ENCODE assay signal across 24 mouse cellular contexts in genomic region chr7:95323084-95323483, GRCm38 (mm10).
DNase-seq lines count a peak whose midpoint lies in the region; ATAC-seq and TF ChIP-seq lines count a peak whose summit lies in the region.
"Had no signal": no experiment of that assay in that cellular context is flagged by ENCODE, and none has a peak within 500 bp of the region (broad histone marks: within the 10 kb centered on the region; RNA-seq: fewer than 3 reads in every experiment).

No protein-coding gene starts in this region.

- peak; percentile 32 for DNase-seq in hindbrain, embryonic 14.5 days (ENCODE audit: low spot score)
- no peak for DNase-seq in hindbrain, embryonic 10.5 days (ENCODE audit: low spot score)
- no peak for DNase-seq in neural tube, embryonic 10.5 days (ENCODE audit: extremely low spot score, low spot score)
- peak; percentile 82 for DNase-seq in brain, embryonic 14.5 days (ENCODE audit: low read depth)
- DNase-seq in layer of hippocampus, adult 9-11 months: peak; percentile 20
- no peak for DNase-seq in thymus, postnatal 10 days (ENCODE audit: low spot score in 2 of 2)
- DNase-seq: adrenal gland, postnatal 25 days; cerebellum, adult 11 months; cerebellum, postnatal 36 days; embryo, embryonic 11 days; heart, postnatal 4 days; kidney, postnatal 36 days; liver, postnatal 0 days; thymus, postnatal 36 days had no signal

- no peak; the same call in 1 of the 2 replicates for ATAC-seq in hindbrain, embryonic 14.5 days (ENCODE audit: low FRiP score)
- ATAC-seq in neural tube, embryonic 14.5 days (ENCODE audit: low read depth): peak; percentile 31; the same call in 1 of the 2 replicates
- ATAC-seq: intestine, postnatal 0 days; liver, postnatal 0 days; lung, postnatal 0 days had no signal

- no peak overlapping the region for H3K27ac ChIP-seq in hindbrain, embryonic 14.5 days
- no peak overlapping the region for H3K27ac ChIP-seq in hindbrain, embryonic 10.5 days
- no peak overlapping the region for H3K27ac ChIP-seq in neural tube, embryonic 14.5 days (ENCODE audit: low read depth, low read length)
- H3K27ac ChIP-seq: embryonic facial prominence, embryonic 13.5 days; kidney, embryonic 15.5 days; limb, embryonic 12.5 days; macrophage; stomach, embryonic 15.5 days had no signal

- no peaks in the 10 kb centered on the region for H3K9me3 ChIP-seq in hindbrain, embryonic 14.5 days (ENCODE audit: control insufficient read depth, low read length)
- H3K9me3 ChIP-seq in hindbrain, embryonic 10.5 days: no peaks in the 10 kb centered on the region
- no peaks in the 10 kb centered on the region for H3K9me3 ChIP-seq in neural tube, embryonic 14.5 days (ENCODE audit: control insufficient read depth, low read length)
- H3K9me3 ChIP-seq: embryonic facial prominence, embryonic 13.5 days; kidney, embryonic 15.5 days; limb, embryonic 12.5 days; stomach, embryonic 15.5 days had no signal

- no peak overlapping the region for H3K4me3 ChIP-seq in hindbrain, embryonic 14.5 days (replicated peaks; ENCODE audit: low read length)
- H3K4me3 ChIP-seq in hindbrain, embryonic 10.5 days: no peak overlapping the region
- H3K4me3 ChIP-seq in neural tube, embryonic 14.5 days (ENCODE audit: low read depth, low read length): no peak overlapping the region
- H3K4me3 ChIP-seq: embryonic facial prominence, embryonic 13.5 days; erythroblast, embryonic 14.5 days; kidney, embryonic 15.5 days; limb, embryonic 12.5 days; stomach, embryonic 15.5 days had no signal

- H3K9ac ChIP-seq in hindbrain, embryonic 14.5 days: no peak overlapping the region
- no peak overlapping the region for H3K9ac ChIP-seq in neural tube, embryonic 14.5 days (replicated peaks; ENCODE audit: low read depth, low read length)
- H3K9ac ChIP-seq: embryonic facial prominence, embryonic 13.5 days; kidney, embryonic 15.5 days; limb, embryonic 12.5 days; liver, postnatal 0 days; stomach, embryonic 15.5 days had no signal

- no peak for TF ChIP-seq POLR2A in brain, embryonic 14.5 days (IDR thresholded peaks at IDR 0.05; ENCODE audit: borderline replicate concordance, extremely low read depth, insufficient read depth, insufficient read length, poor library complexity, severe bottlenecking)

- no peak for TF ChIP-seq CTCF in brain, embryonic 14.5 days (IDR thresholded peaks at IDR 0.05; ENCODE audit: borderline replicate concordance, extremely low read depth, insufficient read depth, insufficient read length)

- no peaks in the 10 kb centered on the region for H3K4me1 ChIP-seq in hindbrain, embryonic 14.5 days (replicated peaks; ENCODE audit: control insufficient read depth, insufficient read depth, low read length)
- H3K4me1 ChIP-seq in hindbrain, embryonic 10.5 days (replicated peaks): no peaks in the 10 kb centered on the region
- H3K4me1 ChIP-seq in neural tube, embryonic 14.5 days (ENCODE audit: control insufficient read depth, insufficient read depth, low read length): no peaks in the 10 kb centered on the region
- H3K4me1 ChIP-seq: embryonic facial prominence, embryonic 13.5 days; kidney, embryonic 15.5 days; limb, embryonic 12.5 days; stomach, embryonic 15.5 days had no signal

- no peak overlapping the region for H3K4me2 ChIP-seq in hindbrain, embryonic 14.5 days (replicated peaks)
- H3K4me2 ChIP-seq in neural tube, embryonic 14.5 days (ENCODE audit: low read depth, low read length): no peak overlapping the region
- H3K4me2 ChIP-seq: embryonic facial prominence, embryonic 13.5 days; kidney, embryonic 15.5 days; limb, embryonic 12.5 days; liver, embryonic 11.5 days; stomach, embryonic 15.5 days had no signal

- H3K36me3 ChIP-seq in hindbrain, embryonic 14.5 days (replicated peaks; ENCODE audit: control insufficient read depth, insufficient read depth): no peaks in the 10 kb centered on the region
- H3K36me3 ChIP-seq in hindbrain, embryonic 10.5 days: no peaks in the 10 kb centered on the region
- H3K36me3 ChIP-seq in neural tube, embryonic 14.5 days (ENCODE audit: control insufficient read depth, insufficient read depth, low read length): no peaks in the 10 kb centered on the region
- H3K36me3 ChIP-seq: embryonic facial prominence, embryonic 13.5 days; kidney, embryonic 15.5 days; limb, embryonic 12.5 days; stomach, embryonic 15.5 days had no signal

- H3K27me3 ChIP-seq in hindbrain, embryonic 14.5 days (ENCODE audit: control insufficient read depth, insufficient read depth, low read length): no peaks in the 10 kb centered on the region
- H3K27me3 ChIP-seq in hindbrain, embryonic 10.5 days (ENCODE audit: insufficient read depth, poor library complexity, severe bottlenecking): no peaks in the 10 kb centered on the region
- no peaks in the 10 kb centered on the region for H3K27me3 ChIP-seq in neural tube, embryonic 14.5 days (ENCODE audit: control insufficient read depth, insufficient read depth, low read length)
- H3K27me3 ChIP-seq: embryonic facial prominence, embryonic 13.5 days; kidney, embryonic 15.5 days; limb, embryonic 12.5 days; stomach, embryonic 15.5 days had no signal

- 34% methylated on average over 3 of the region's 3 CpGs for WGBS in hindbrain, embryonic 14.5 days
- 45% methylated on average over 3 of the region's 3 CpGs for WGBS in hindbrain, embryonic 10.5 days
- WGBS in neural tube, embryonic 14.5 days: 32% methylated on average over 3 of the region's 3 CpGs

Comparison
In these comparisons a context has a peak if more than half of its experiments do, and no peak if none do; other contexts are left out.
1. DNase-seq: peak in hindbrain, embryonic 14.5 days (single experiment), brain, embryonic 14.5 days (single experiment) and layer of hippocampus, adult 9-11 months (single experiment); none in hindbrain, embryonic 10.5 days (single experiment), neural tube, embryonic 10.5 days (single experiment) and thymus, postnatal 10 days (0 of 2).